13 mouse cellular contexts compared by ENCODE assay signal in genomic region chr7:145293859-145294258, GRCm38 (mm10). TPM values are rescaled to one million over a fixed set of nuclear protein-coding genes. Genes with fewer than 3 reads are reported as not detected.
A peak's percentile ranks its signal among the peaks of the same experiment; 100 is the strongest.
DNase-seq lines count a peak whose midpoint lies in the region; ATAC-seq and TF ChIP-seq lines count a peak whose summit lies in the region.
"Had no signal": no experiment of that assay in that cellular context is flagged by ENCODE, and none has a peak within 500 bp of the region (broad histone marks: within the 10 kb centered on the region; RNA-seq: fewer than 3 reads in every experiment).

No protein-coding gene starts in this region.

- H3K9ac ChIP-seq in intestine, postnatal 0 days (ENCODE audit: low read depth, low read length): no peak overlapping the region
- no peak overlapping the region for H3K9ac ChIP-seq in intestine, embryonic 15.5 days
- H3K9ac ChIP-seq in ES-Bruce4 (ENCODE audit: low read depth, poor library complexity, severe bottlenecking): no peak overlapping the region
- no peak overlapping the region for H3K9ac ChIP-seq in lung, postnatal 0 days (replicated peaks; ENCODE audit: low read depth)
- H3K9ac ChIP-seq: stomach, embryonic 15.5 days had no signal

- 41% methylated on average over 6 of the region's 6 CpGs for WGBS in intestine, postnatal 0 days
- whole genome bisulfite sequencing in intestine, embryonic 15.5 days: 38% methylated on average over 6 of the region's 6 CpGs
- 44% methylated on average over 6 of the region's 6 CpGs for WGBS in lung, postnatal 0 days

- H3K4me3 ChIP-seq in intestine, postnatal 0 days (ENCODE audit: low read depth, low read length): no peak overlapping the region
- H3K4me3 ChIP-seq in intestine, embryonic 15.5 days (replicated peaks): no peak overlapping the region
- no peak overlapping the region for H3K4me3 ChIP-seq in ES-Bruce4 (ENCODE audit: low read depth, low read length)
- no peak overlapping the region for H3K4me3 ChIP-seq in lung, postnatal 0 days (ENCODE audit: low read depth, low read length)
- H3K4me3 ChIP-seq: stomach, embryonic 15.5 days had no signal

- H3K9me3 ChIP-seq in intestine, postnatal 0 days (ENCODE audit: control insufficient read depth): no peaks in the 10 kb centered on the region
- H3K9me3 ChIP-seq in intestine, embryonic 15.5 days: no peaks in the 10 kb centered on the region
- H3K9me3 ChIP-seq in ES-Bruce4 (replicated peaks; ENCODE audit: control insufficient read depth, insufficient read depth, low read length, poor library complexity, severe bottlenecking): no peaks in the 10 kb centered on the region
- H3K9me3 ChIP-seq in lung, postnatal 0 days (ENCODE audit: low read length): no peaks in the 10 kb centered on the region
- H3K9me3 ChIP-seq: stomach, embryonic 15.5 days had no signal

- no peak overlapping the region for H3K4me2 ChIP-seq in intestine, postnatal 0 days (replicated peaks; ENCODE audit: low read depth)
- no peak overlapping the region for H3K4me2 ChIP-seq in intestine, embryonic 15.5 days (replicated peaks)
- H3K4me2 ChIP-seq in lung, postnatal 0 days (replicated peaks; ENCODE audit: low read depth, low read length): no peak overlapping the region
- H3K4me2 ChIP-seq: stomach, embryonic 15.5 days had no signal

- H3K36me3 ChIP-seq in intestine, postnatal 0 days (ENCODE audit: control insufficient read depth, insufficient read depth): no peaks in the 10 kb centered on the region
- no peaks in the 10 kb centered on the region for H3K36me3 ChIP-seq in intestine, embryonic 15.5 days
- H3K36me3 ChIP-seq in ES-Bruce4 (ENCODE audit: control insufficient read depth, insufficient read depth, low read length, poor library complexity, severe bottlenecking): no peaks in the 10 kb centered on the region
- no peaks in the 10 kb centered on the region for H3K36me3 ChIP-seq in lung, postnatal 0 days (ENCODE audit: insufficient read depth, low read length)
- H3K36me3 ChIP-seq: stomach, embryonic 15.5 days had no signal

- TF ChIP-seq EP300 in ES-Bruce4 (IDR thresholded peaks at IDR 0.05; ENCODE audit: insufficient read depth, low read depth, low read length): no peak
- no peak for TF ChIP-seq EP300 in lung, postnatal 0 days (IDR thresholded peaks at IDR 0.05)

- TF ChIP-seq CTCF in intestine, postnatal 0 days (IDR thresholded peaks at IDR 0.05; ENCODE audit: low read depth): peak; percentile 63
- peak; percentile 26 for TF ChIP-seq CTCF in ES-Bruce4 (IDR thresholded peaks at IDR 0.05; ENCODE audit: low read depth, low read length)
- TF ChIP-seq CTCF in lung, postnatal 0 days (IDR thresholded peaks at IDR 0.05): peak; percentile 63

- no peak for TF ChIP-seq POLR2A in ES-Bruce4 (IDR thresholded peaks at IDR 0.05; ENCODE audit: insufficient read depth, low read length)

- H3K4me1 ChIP-seq in intestine, postnatal 0 days (replicated peaks; ENCODE audit: control insufficient read depth, insufficient read depth, low read length): no peaks in the 10 kb centered on the region
- peaks cover under 1% of the 10 kb centered on the region for H3K4me1 ChIP-seq in intestine, embryonic 15.5 days (replicated peaks)
- H3K4me1 ChIP-seq in ES-Bruce4 (ENCODE audit: control insufficient read depth, insufficient read depth, low read length): no peaks in the 10 kb centered on the region
- H3K4me1 ChIP-seq in lung, postnatal 0 days (ENCODE audit: insufficient read depth, low read depth, low read length): peaks cover under 1% of the 10 kb centered on the region; the same call in 1 of the 2 replicates
- H3K4me1 ChIP-seq: stomach, embryonic 15.5 days had no signal

- no peak overlapping the region for H3K27ac ChIP-seq in intestine, postnatal 0 days (ENCODE audit: low read depth, low read length)
- H3K27ac ChIP-seq in intestine, embryonic 15.5 days: no peak overlapping the region
- H3K27ac ChIP-seq in ES-Bruce4 (ENCODE audit: insufficient read depth, low read length): no peak overlapping the region
- H3K27ac ChIP-seq in lung, postnatal 0 days (ENCODE audit: low read length): no peak overlapping the region
- H3K27ac ChIP-seq: stomach, embryonic 15.5 days had no signal

- peak; percentile 67 for DNase-seq in R1 (ENCODE audit: low read depth, low spot score)
- peak; percentile 12 for DNase-seq in lung, postnatal 0 days (ENCODE audit: low spot score)
- DNase-seq in right cerebral cortex, postnatal 25 days: no peak
- DNase-seq: heart, postnatal 10 days had no signal

- no peak for ATAC-seq in intestine, postnatal 0 days
- ATAC-seq in intestine, embryonic 15.5 days: no peak
- ATAC-seq in lung, postnatal 0 days: no peak
- ATAC-seq in erythroid progenitor cell, adult 5-6 weeks (replicated peaks; ENCODE audit: low FRiP score, poor library complexity, severe bottlenecking): no peak
- ATAC-seq: forebrain, embryonic 14.5 days had no signal

- H3K27me3 ChIP-seq in intestine, postnatal 0 days (replicated peaks; ENCODE audit: control insufficient read depth, insufficient read depth, low read length): no peaks in the 10 kb centered on the region
- H3K27me3 ChIP-seq in intestine, embryonic 15.5 days (replicated peaks): no peaks in the 10 kb centered on the region
- no peaks in the 10 kb centered on the region for H3K27me3 ChIP-seq in ES-Bruce4 (ENCODE audit: control insufficient read depth, insufficient read depth, low read length, poor library complexity, severe bottlenecking)
- H3K27me3 ChIP-seq in lung, postnatal 0 days (replicated peaks; ENCODE audit: insufficient read depth, low read length): no peaks in the 10 kb centered on the region
- H3K27me3 ChIP-seq: stomach, embryonic 15.5 days had no signal

RNA-seq across cellular contexts. Expression of gene Mrgprf, which starts 6.8 kb away (rescaled TPM):
- 3.5 and 4.3 TPM in 2 replicates for polyA plus RNA-seq in intestine, postnatal 0 days (2015; fragmentation: Nextera tagmentation; extraction: Ambion mirVana)
- 1.8 and 2.1 TPM in 2 replicates for polyA plus RNA-seq in intestine, embryonic 15.5 days (2015; fragmentation: Nextera tagmentation; extraction: Ambion mirVana)
- polyA plus RNA-seq in ES-Bruce4 (2011; ENCODE audit: insufficient read depth, insufficient read length, low read depth, missing spikeins): not detected in 2 replicates
- polyA plus RNA-seq in lung, postnatal 0 days (2015; fragmentation: Nextera tagmentation; extraction: Ambion mirVana): 2.6 and 3.4 TPM in 2 replicates
- not detected in 2 replicates for total RNA-seq in erythroid progenitor cell, adult 5-6 weeks (2015; ENCODE audit: low replicate concordance)
- not detected in 2 replicates for total RNA-seq in erythroid progenitor cell, adult 5-6 weeks (2017; ENCODE audit: low replicate concordance)

RNA-seq across cellular contexts. Expression of gene Tpcn2, which starts 10.0 kb away (rescaled TPM):
- polyA plus RNA-seq in intestine, postnatal 0 days (2015; fragmentation: Nextera tagmentation; extraction: Ambion mirVana): 7.6 and 8.0 TPM in 2 replicates
- 8.8 and 9.8 TPM in 2 replicates for polyA plus RNA-seq in intestine, embryonic 15.5 days (2015; fragmentation: Nextera tagmentation; extraction: Ambion mirVana)
- polyA plus RNA-seq in ES-Bruce4 (2011; ENCODE audit: insufficient read depth, insufficient read length, low read depth, missing spikeins): 11.0 and 11.9 TPM in 2 replicates
- 17.3 and 22.7 TPM in 2 replicates for polyA plus RNA-seq in lung, postnatal 0 days (2015; fragmentation: Nextera tagmentation; extraction: Ambion mirVana)
- 1.4 and 8.0 TPM in 2 replicates for total RNA-seq in erythroid progenitor cell, adult 5-6 weeks (2015; ENCODE audit: low replicate concordance)
- total RNA-seq in erythroid progenitor cell, adult 5-6 weeks (2017; ENCODE audit: low replicate concordance): 3.2 TPM in 1 of 2 replicates, not detected in the other

RNA-seq across cellular contexts. Expression of gene Mrgprd, which starts 20.8 kb away (rescaled TPM):
- not detected in 2 replicates for polyA plus RNA-seq in intestine, postnatal 0 days (2015; fragmentation: Nextera tagmentation; extraction: Ambion mirVana)
- polyA plus RNA-seq in intestine, embryonic 15.5 days (2015; fragmentation: Nextera tagmentation; extraction: Ambion mirVana): not detected in 2 replicates
- polyA plus RNA-seq in ES-Bruce4 (2011; ENCODE audit: insufficient read depth, insufficient read length, low read depth, missing spikeins): not detected in 2 replicates
- not detected in 2 replicates for polyA plus RNA-seq in lung, postnatal 0 days (2015; fragmentation: Nextera tagmentation; extraction: Ambion mirVana)
- total RNA-seq in erythroid progenitor cell, adult 5-6 weeks (2015; ENCODE audit: low replicate concordance): not detected in 2 replicates
- total RNA-seq in erythroid progenitor cell, adult 5-6 weeks (2017; ENCODE audit: low replicate concordance): not detected in 2 replicates
- total RNA-seq: heart, postnatal 10 days; layer of hippocampus, adult 8-10 months had no signal
- polyA plus RNA-seq: forebrain, embryonic 14.5 days; lung, embryonic 16.5 days; neural tube, embryonic 14.5 days; stomach, embryonic 15.5 days had no signal
